Mouse (Mus musculus): ENCODE results near the gene H2afv. TPM values are rescaled to one million over a fixed set of nuclear protein-coding genes. Genes with fewer than 3 reads are reported as not detected.

Gene H2afv
- polyA plus RNA-seq, 1 experiment from 2014 or later, result 346 TPM

DNA sequence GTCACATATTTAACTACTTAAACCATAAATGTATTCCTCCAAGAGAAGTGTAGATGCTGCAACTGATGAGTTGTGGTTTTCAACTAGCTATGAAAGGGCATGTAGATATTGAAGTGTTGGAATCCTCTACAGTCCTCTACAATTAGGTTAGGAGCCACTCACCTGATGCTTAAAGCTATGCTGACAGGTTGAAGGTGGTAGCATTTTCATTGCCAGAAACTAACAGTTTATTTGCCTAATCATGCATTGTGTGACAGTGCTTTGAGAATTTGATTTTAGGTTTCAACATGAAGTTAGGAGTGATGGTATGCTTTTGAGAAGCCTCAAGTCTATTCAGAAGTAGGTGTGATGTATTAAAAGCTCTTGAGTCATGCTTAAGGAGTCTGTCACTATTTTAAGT, 26.8 kb downstream of the H2afv start:
- TF ChIP-seq CTCF (IDR thresholded peaks at IDR 0.05; ENCODE audit: low read depth), result no peak
- no peaks in the 10 kb centered on the region for H3K27me3 ChIP-seq (replicated peaks; ENCODE audit: control insufficient read depth, insufficient read depth, low read length)
- H3K27ac ChIP-seq (ENCODE audit: low read depth, low read length), result no peak overlapping the region
- peak overlapping the region; percentile 66 for H3K4me3 ChIP-seq (ENCODE audit: low read depth, low read length)
- H3K9ac ChIP-seq (ENCODE audit: low read depth, low read length), result no peak overlapping the region
- H3K4me1 ChIP-seq (replicated peaks; ENCODE audit: control insufficient read depth, insufficient read depth, low read length), result no peaks in the 10 kb centered on the region
- H3K36me3 ChIP-seq (ENCODE audit: control insufficient read depth, insufficient read depth), result peaks cover 36% of the 10 kb centered on the region
- H3K9me3 ChIP-seq (ENCODE audit: control insufficient read depth), result no peaks in the 10 kb centered on the region
- peak overlapping the region; percentile 66 for H3K4me2 ChIP-seq (replicated peaks; ENCODE audit: low read depth)
- ATAC-seq, result no peak

DNA sequence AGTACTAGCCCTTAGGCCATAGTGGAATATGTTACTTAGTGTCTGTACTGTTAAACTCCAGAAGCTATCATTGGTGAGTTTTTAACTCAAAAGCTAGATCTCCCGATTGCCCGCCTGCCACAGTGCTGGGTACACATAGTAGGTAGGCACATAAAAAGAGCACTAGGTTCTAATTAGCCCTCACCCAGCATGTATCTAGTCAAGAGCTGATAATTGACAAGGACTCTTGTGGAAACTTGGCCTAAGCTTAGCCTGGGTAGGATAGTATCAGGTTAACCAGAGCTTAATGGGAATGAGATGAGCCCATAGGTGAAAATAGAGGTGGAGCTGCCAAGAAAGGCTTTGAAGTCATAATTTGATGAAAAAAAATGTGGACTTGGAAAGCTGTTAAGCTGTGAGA, 27.2 kb downstream of the H2afv start:
- no peak for TF ChIP-seq CTCF (IDR thresholded peaks at IDR 0.05; ENCODE audit: low read depth)
- H3K27me3 ChIP-seq (replicated peaks; ENCODE audit: control insufficient read depth, insufficient read depth, low read length), result no peaks in the 10 kb centered on the region
- ATAC-seq, result no peak
- no peaks in the 10 kb centered on the region for H3K9me3 ChIP-seq (ENCODE audit: control insufficient read depth)
- H3K4me2 ChIP-seq (replicated peaks; ENCODE audit: low read depth), result peak overlapping the region; percentile 66
- no peak overlapping the region for H3K27ac ChIP-seq (ENCODE audit: low read depth, low read length)
- no peaks in the 10 kb centered on the region for H3K4me1 ChIP-seq (replicated peaks; ENCODE audit: control insufficient read depth, insufficient read depth, low read length)
- 19% methylated on average over 2 of the region's 2 CpGs for WGBS
- peaks cover 33% of the 10 kb centered on the region for H3K36me3 ChIP-seq (ENCODE audit: control insufficient read depth, insufficient read depth)
- H3K9ac ChIP-seq (ENCODE audit: low read depth, low read length), result no peak overlapping the region
- H3K4me3 ChIP-seq (ENCODE audit: low read depth, low read length), result peak overlapping the region; percentile 66

DNA sequence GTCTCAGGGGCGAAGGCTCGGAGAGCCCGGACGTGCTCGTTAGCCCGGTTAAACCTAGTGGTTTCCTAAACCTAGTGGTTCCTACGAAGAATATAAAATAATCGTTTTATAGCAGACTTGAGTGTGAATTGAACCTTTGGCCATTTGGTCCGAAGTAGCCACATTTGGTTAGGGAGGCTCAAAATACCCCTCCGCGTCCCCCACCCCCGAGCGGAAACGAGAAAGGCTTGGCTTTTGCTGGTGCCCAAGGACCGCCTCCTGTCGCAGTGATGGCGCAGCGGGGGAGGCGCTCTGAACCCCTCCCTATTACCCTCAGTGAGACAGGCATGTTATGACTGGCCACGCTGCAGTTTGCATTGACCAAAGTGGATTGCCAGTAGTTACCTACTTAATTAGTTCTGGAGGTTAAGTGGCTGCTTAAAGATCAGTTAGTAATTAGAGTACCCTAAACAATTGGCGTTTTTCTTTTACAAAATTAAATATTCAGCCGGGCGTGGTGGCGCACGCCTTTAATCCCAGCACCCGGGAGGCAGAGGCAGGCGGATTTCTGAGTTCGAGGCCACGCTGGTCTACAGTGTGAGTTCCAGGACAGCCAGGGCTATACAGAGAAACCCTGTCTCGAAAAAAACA, 27.7 kb downstream of the H2afv start:
- 1% methylated on average over 30 of the region's 30 CpGs for WGBS
- Histone ChIP-seq H3K27me3 (replicated peaks; ENCODE audit: control insufficient read depth, insufficient read depth, low read length) (no peaks in the 10 kb centered on the region), H3K4me3 (ENCODE audit: low read depth, low read length) (peak overlapping the region; percentile 66), H3K4me2 (replicated peaks; ENCODE audit: low read depth) (peak overlapping the region; percentile 66), H3K9ac (ENCODE audit: low read depth, low read length) (peak overlapping the region; percentile 85), H3K9me3 (ENCODE audit: control insufficient read depth) (no peaks in the 10 kb centered on the region), H3K4me1 (replicated peaks; ENCODE audit: control insufficient read depth, insufficient read depth, low read length) (no peaks in the 10 kb centered on the region), H3K27ac (ENCODE audit: low read depth, low read length) (peak overlapping the region; percentile 98), H3K36me3 (ENCODE audit: control insufficient read depth, insufficient read depth) (peaks cover 27% of the 10 kb centered on the region)
- TF ChIP-seq CTCF (IDR thresholded peaks at IDR 0.05; ENCODE audit: low read depth), result no peak
- ATAC-seq, result peak; percentile 53

DNA sequence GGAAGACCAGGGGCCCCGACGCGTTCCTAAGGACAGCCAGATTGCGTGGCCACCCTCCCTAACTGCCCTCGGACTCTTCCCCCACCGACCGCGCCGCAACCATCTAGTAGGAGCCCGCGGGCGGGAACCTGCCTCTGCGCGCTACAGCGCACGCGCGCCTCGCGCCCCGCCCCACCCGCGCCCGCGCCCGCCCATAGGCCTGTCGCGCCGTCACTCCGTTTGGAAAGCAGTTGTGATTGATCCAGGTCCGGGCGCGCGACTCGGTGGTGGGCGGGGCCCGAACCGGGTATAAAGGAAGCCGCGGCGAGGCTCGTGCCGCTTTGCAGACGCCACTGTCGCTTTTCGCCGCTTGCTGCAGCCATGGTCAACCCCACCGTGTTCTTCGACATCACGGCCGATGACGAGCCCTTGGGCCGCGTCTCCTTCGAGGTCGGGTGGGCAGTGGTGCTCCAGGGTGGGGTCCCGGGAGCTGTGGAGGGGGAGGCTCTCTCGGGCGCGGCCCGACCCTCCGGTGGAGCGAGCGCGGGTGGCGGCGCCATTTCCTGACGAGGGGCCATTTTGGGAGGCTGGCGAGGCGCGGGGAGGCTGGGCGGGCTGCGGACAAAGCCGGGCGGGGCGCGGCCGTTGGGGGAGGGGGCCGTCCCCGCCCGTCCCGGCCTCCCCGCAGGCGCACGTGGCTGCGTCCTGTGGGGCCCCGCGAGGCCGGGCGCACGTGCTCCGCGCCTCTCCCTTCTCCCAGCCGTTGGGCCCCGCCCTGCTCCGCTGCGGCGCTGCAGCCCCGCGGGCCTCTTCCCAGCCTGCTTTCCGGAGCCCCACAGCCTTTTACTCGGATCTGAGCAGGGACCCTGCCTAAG, 28.5 kb downstream of the H2afv start:
- peak overlapping the region; percentile 66 for H3K4me3 ChIP-seq (ENCODE audit: low read depth, low read length)
- WGBS, result under 1% methylated on average over 90 of the region's 102 CpGs

DNA sequence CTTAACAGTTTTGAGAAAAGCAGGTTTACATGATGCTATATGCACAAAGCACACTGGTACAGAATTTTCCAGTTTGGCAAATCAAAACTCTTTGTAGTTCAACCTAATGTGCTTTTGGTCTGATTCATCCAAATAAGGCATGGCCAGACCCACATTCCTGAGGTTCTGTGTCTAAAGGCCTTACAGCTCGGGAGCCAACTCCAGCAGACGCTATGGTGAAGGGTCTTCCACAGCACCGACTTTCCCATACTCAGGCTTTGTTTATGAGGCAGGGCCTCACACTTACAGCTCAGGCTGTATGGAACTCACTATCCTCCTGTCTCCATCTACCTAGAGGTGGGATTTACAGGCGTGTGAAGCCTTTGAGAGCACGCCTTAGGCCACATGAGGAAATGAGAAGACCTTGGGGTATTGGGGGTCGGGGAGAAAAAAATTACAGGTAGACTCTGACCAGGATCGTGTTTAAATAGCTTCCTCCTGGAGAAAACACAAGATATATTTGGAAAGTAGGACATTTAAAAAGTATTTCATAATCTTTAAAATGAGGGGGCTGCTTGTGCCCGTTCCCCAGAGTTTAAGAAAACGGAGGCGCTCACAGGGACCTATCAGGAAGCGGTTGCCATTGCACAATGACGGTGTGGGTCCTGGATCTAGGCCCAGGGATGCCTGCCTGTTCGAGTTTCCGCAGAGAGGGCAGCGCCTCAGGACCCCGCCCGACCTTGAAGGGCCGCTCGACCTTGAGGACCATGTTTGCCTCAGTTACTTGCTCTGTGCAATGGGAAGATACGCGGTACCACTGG, 29.3 kb downstream of the H2afv start, which contains the start of gene Ppia:
Gene Ppia, plus strand, starts transcription at position 693 of the 800 bp plus-strand sequence.
- Histone ChIP-seq H3K4me1 (replicated peaks; ENCODE audit: control insufficient read depth, insufficient read depth, low read length) (no peaks in the 10 kb centered on the region), H3K9ac (ENCODE audit: low read depth, low read length) (peak within 1 kb of the TSS; percentile 85), H3K27ac (ENCODE audit: low read depth, low read length) (peak within 1 kb of the TSS; percentile 98), H3K36me3 (ENCODE audit: control insufficient read depth, insufficient read depth) (peaks cover 15% of the 10 kb centered on the region), H3K4me3 (ENCODE audit: low read depth, low read length) (peak within 1 kb of the TSS; percentile 66), H3K4me2 (replicated peaks; ENCODE audit: low read depth) (peak within 1 kb of the TSS; percentile 66), H3K9me3 (ENCODE audit: control insufficient read depth) (no peaks in the 10 kb centered on the region), H3K27me3 (replicated peaks; ENCODE audit: control insufficient read depth, insufficient read depth, low read length) (no peaks in the 10 kb centered on the region)
- ATAC-seq, result peak; percentile 38
- 8% methylated on average over 21 of the region's 21 CpGs for WGBS
- TF ChIP-seq CTCF (IDR thresholded peaks at IDR 0.05; ENCODE audit: low read depth), result no peak

More for the DNA sequence above, 28.5 kb downstream of the H2afv start:
- Histone ChIP-seq H3K4me2 (replicated peaks; ENCODE audit: low read depth) (peak overlapping the region; percentile 66), H3K9me3 (ENCODE audit: control insufficient read depth) (no peaks in the 10 kb centered on the region), H3K27me3 (replicated peaks; ENCODE audit: control insufficient read depth, insufficient read depth, low read length) (no peaks in the 10 kb centered on the region), H3K27ac (ENCODE audit: low read depth, low read length) (peak overlapping the region; percentile 98), H3K9ac (ENCODE audit: low read depth, low read length) (peak overlapping the region; percentile 85), H3K36me3 (ENCODE audit: control insufficient read depth, insufficient read depth) (peaks cover 24% of the 10 kb centered on the region), H3K4me1 (replicated peaks; ENCODE audit: control insufficient read depth, insufficient read depth, low read length) (no peaks in the 10 kb centered on the region)
- no peak for TF ChIP-seq CTCF (IDR thresholded peaks at IDR 0.05; ENCODE audit: low read depth)
- peak; percentile 93 for ATAC-seq

DNA sequence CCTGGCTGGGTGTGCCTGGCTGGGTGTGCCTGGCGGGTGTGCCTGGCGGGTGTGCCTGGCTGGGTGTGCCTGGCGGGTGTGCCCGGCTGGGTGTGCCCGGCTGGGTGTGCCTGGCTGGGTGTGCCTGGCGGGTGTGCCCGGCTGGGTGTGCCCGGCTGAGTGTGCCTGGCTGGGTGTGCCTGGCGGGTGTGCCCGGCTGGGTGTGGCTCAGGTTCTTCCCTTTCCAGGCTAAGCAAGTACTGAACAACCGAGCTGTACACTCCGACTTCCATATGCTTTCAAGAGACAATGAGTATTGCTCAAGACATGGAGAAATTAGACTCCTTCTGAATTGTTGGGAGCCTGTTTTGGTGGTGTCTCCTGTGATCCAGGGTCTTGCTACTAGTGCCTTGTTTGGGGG, 31.0 kb downstream of the H2afv start:
- Histone ChIP-seq H3K9ac (ENCODE audit: low read depth, low read length) (no peak overlapping the region), H3K4me1 (replicated peaks; ENCODE audit: control insufficient read depth, insufficient read depth, low read length) (no peaks in the 10 kb centered on the region), H3K9me3 (ENCODE audit: control insufficient read depth) (no peaks in the 10 kb centered on the region), H3K27ac (ENCODE audit: low read depth, low read length) (no peak overlapping the region), H3K4me3 (ENCODE audit: low read depth, low read length) (no peak overlapping the region), H3K36me3 (ENCODE audit: control insufficient read depth, insufficient read depth) (peaks cover 3% of the 10 kb centered on the region), H3K4me2 (replicated peaks; ENCODE audit: low read depth) (no peak overlapping the region), H3K27me3 (replicated peaks; ENCODE audit: control insufficient read depth, insufficient read depth, low read length) (no peaks in the 10 kb centered on the region)
- ATAC-seq, result no peak
- no peak for TF ChIP-seq CTCF (IDR thresholded peaks at IDR 0.05; ENCODE audit: low read depth)
- 94% methylated on average over 7 of the region's 12 CpGs for WGBS

All from intestine, postnatal 0 days (tissue).